8 mouse cellular contexts compared by ENCODE assay signal in the genomic region with DNA sequence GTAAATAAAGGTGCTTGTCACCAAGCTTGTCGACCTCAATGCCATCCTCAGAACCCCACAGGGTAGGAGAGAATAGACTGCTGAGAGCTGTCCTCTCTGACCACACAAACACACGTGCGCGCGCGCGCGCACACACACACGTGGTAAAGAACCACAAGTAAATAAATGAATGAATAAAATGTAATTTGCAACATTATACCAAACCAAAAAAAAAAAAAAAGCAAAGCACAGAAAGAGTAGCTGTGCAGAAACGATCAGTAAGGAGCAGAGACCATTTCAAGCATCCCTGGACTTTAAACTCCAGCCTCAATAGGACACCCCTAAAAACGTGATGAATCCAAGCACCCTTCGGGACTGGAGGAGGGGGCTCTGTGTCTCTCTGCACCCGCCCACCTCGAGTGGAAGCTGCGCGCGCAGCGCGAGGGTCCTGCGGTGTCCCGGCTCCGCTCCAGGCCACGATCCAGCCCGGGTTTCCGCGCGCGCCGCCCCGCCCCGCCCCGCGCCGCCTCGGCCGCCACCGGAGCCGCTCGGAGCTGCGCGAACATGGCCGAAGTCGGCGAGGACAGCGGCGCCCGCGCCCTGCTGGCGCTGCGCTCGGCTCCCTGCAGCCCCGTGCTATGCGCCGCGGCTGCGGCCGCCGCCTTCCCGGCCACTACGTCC. TPM values are rescaled to one million over a fixed set of nuclear protein-coding genes. Genes with fewer than 3 reads are reported as not detected.
DNase-seq lines count a peak whose midpoint lies in the region; ATAC-seq and TF ChIP-seq lines count a peak whose summit lies in the region.

Gene Foxk1 (plus strand): TSS at position 517 of the 660 bp plus-strand sequence.

- peak within 1 kb of the TSS; percentile 92 for H3K4me3 ChIP-seq in E14TG2a.4 (replicated peaks; ENCODE audit: low read length)
- peak within 1 kb of the TSS; percentile 89 for H3K4me3 ChIP-seq in forebrain, embryonic 12.5 days (replicated peaks)
- peak within 1 kb of the TSS; percentile 99 for H3K4me3 ChIP-seq in heart, embryonic 16.5 days (ENCODE audit: low read length)
- H3K4me3 ChIP-seq in liver, embryonic 13.5 days (replicated peaks): peak within 1 kb of the TSS; percentile 94
- H3K4me3 ChIP-seq in stomach, embryonic 14.5 days (ENCODE audit: low read depth, low read length): peak within 1 kb of the TSS; percentile 92

- ATAC-seq in forebrain, embryonic 12.5 days (ENCODE audit: low FRiP score): peak; percentile 94
- peak; percentile 86 for ATAC-seq in heart, embryonic 16.5 days (replicated peaks; ENCODE audit: extremely low read depth, insufficient read depth, low FRiP score)
- peak; percentile 90 for ATAC-seq in liver, embryonic 13.5 days (ENCODE audit: low read depth)
- peak; percentile 89 for ATAC-seq in stomach, embryonic 14.5 days (ENCODE audit: insufficient number of reproducible peaks, insufficient read depth, low FRiP score, low read depth)

- peaks cover 33% of the 10 kb centered on the region for H3K36me3 ChIP-seq in E14TG2a.4 (ENCODE audit: insufficient read depth, low read length)
- H3K36me3 ChIP-seq in forebrain, embryonic 12.5 days (replicated peaks): 0 out of 2 replicates have a peak, but pooled peaks cover under 1% of the 10 kb centered on the region
- H3K36me3 ChIP-seq in heart, embryonic 16.5 days (ENCODE audit: control insufficient read depth, insufficient read depth): no peaks in the 10 kb centered on the region
- H3K36me3 ChIP-seq in liver, embryonic 13.5 days: peaks cover 4% of the 10 kb centered on the region; the same call in 1 of the 2 replicates
- no peaks in the 10 kb centered on the region for H3K36me3 ChIP-seq in stomach, embryonic 14.5 days (ENCODE audit: control insufficient read depth, insufficient read depth, low read length)

- no peaks in the 10 kb centered on the region for H3K9me3 ChIP-seq in E14TG2a.4 (ENCODE audit: low read length)
- no peaks in the 10 kb centered on the region for H3K9me3 ChIP-seq in forebrain, embryonic 12.5 days
- H3K9me3 ChIP-seq in heart, embryonic 16.5 days (replicated peaks; ENCODE audit: control insufficient read depth, low read length): no peaks in the 10 kb centered on the region
- H3K9me3 ChIP-seq in liver, embryonic 13.5 days (replicated peaks): no peaks in the 10 kb centered on the region
- no peaks in the 10 kb centered on the region for H3K9me3 ChIP-seq in stomach, embryonic 14.5 days (ENCODE audit: control insufficient read depth, low read depth, low read length)

- H3K4me1 ChIP-seq in E14TG2a.4 (replicated peaks; ENCODE audit: low read depth, low read length): peaks cover 59% of the 10 kb centered on the region
- H3K4me1 ChIP-seq in forebrain, embryonic 12.5 days: peaks cover 47% of the 10 kb centered on the region
- peaks cover 31% of the 10 kb centered on the region for H3K4me1 ChIP-seq in heart, embryonic 16.5 days (ENCODE audit: control insufficient read depth, insufficient read depth, low read length)
- peaks cover 60% of the 10 kb centered on the region for H3K4me1 ChIP-seq in liver, embryonic 13.5 days (replicated peaks)
- H3K4me1 ChIP-seq in stomach, embryonic 14.5 days (ENCODE audit: control insufficient read depth, insufficient read depth, low read length): peaks cover 40% of the 10 kb centered on the region

- H3K27ac ChIP-seq in forebrain, embryonic 12.5 days: peak within 1 kb of the TSS; percentile 84
- peak within 1 kb of the TSS; percentile 89 for H3K27ac ChIP-seq in heart, embryonic 16.5 days (ENCODE audit: low read length)
- H3K27ac ChIP-seq in liver, embryonic 13.5 days: peak within 1 kb of the TSS; percentile 88
- H3K27ac ChIP-seq in stomach, embryonic 14.5 days (ENCODE audit: low read length): peak within 1 kb of the TSS; percentile 55

- no peak for TF ChIP-seq CTCF in E14TG2a.4 (conservative IDR thresholded peaks at IDR 0.05; ENCODE audit: low read length)

- peak within 1 kb of the TSS; percentile 97 for H3K4me2 ChIP-seq in forebrain, embryonic 12.5 days
- H3K4me2 ChIP-seq in heart, embryonic 16.5 days (ENCODE audit: low read depth, low read length): peak within 1 kb of the TSS; percentile 94
- peak within 1 kb of the TSS; percentile 95 for H3K4me2 ChIP-seq in liver, embryonic 13.5 days
- peak within 1 kb of the TSS; percentile 91 for H3K4me2 ChIP-seq in stomach, embryonic 14.5 days (replicated peaks; ENCODE audit: low read depth, low read length)

- H3K27me3 ChIP-seq in E14TG2a.4 (ENCODE audit: insufficient read depth, low read length): peaks cover 21% of the 10 kb centered on the region
- no peaks in the 10 kb centered on the region for H3K27me3 ChIP-seq in forebrain, embryonic 12.5 days
- no peaks in the 10 kb centered on the region for H3K27me3 ChIP-seq in heart, embryonic 16.5 days (ENCODE audit: control insufficient read depth, insufficient read depth, low read length)
- no peaks in the 10 kb centered on the region for H3K27me3 ChIP-seq in liver, embryonic 13.5 days
- H3K27me3 ChIP-seq in stomach, embryonic 14.5 days (ENCODE audit: control insufficient read depth, insufficient read depth, low read length): no peaks in the 10 kb centered on the region

- H3K9ac ChIP-seq in forebrain, embryonic 12.5 days: peak within 1 kb of the TSS; percentile 93
- peak within 1 kb of the TSS; percentile 97 for H3K9ac ChIP-seq in heart, embryonic 16.5 days (ENCODE audit: low read length)
- peak within 1 kb of the TSS; percentile 95 for H3K9ac ChIP-seq in liver, embryonic 13.5 days
- H3K9ac ChIP-seq in stomach, embryonic 14.5 days (replicated peaks; ENCODE audit: low read depth, low read length): peak within 1 kb of the TSS; percentile 93

- under 1% methylated on average over 43 of the region's 60 CpGs for WGBS in forebrain, embryonic 12.5 days
- under 1% methylated on average over 51 of the region's 60 CpGs for WGBS in heart, embryonic 16.5 days
- under 1% methylated on average over 58 of the region's 60 CpGs for WGBS in liver, embryonic 13.5 days (ENCODE audit: insufficient replicate concordance)
- under 1% methylated on average over 56 of the region's 60 CpGs for WGBS in stomach, embryonic 14.5 days

- peak; percentile 54 for DNase-seq in c-Kit-positive CD71-positive TER-119-negative erythroid progenitor cells, embryonic 14.5 days (ENCODE audit: low read depth)
- DNase-seq in kidney, postnatal 25 days: peak; percentile 91 to 93
- DNase-seq in liver, embryonic 13.5 days: peak; percentile 80
- DNase-seq in natural killer cell, adult 2 months (ENCODE audit: low spot score in 2 of 2): peak; percentile 75 to 83

RNA-seq across cellular contexts. Expression of gene Foxk1, which starts in this region (rescaled TPM):
- polyA plus RNA-seq in forebrain, embryonic 12.5 days (2016; fragmentation: Nextera tagmentation; extraction: Ambion mirVana): 5.2 and 5.9 TPM in 2 replicates
- polyA plus RNA-seq in heart, embryonic 16.5 days (2015; fragmentation: Nextera tagmentation; extraction: Ambion mirVana): 2.5 and 4.7 TPM in 2 replicates
- 1.7 and 1.8 TPM in 2 replicates for polyA plus RNA-seq in liver, embryonic 13.5 days (2015; fragmentation: Nextera tagmentation; extraction: Ambion mirVana)
- 3.9 and 4.1 TPM in 2 replicates for polyA plus RNA-seq in stomach, embryonic 14.5 days (2014; fragmentation: Nextera tagmentation; extraction: Ambion mirVana)

Comparison
In these comparisons a context has a peak if more than half of its experiments do, and no peak if none do; other contexts are left out.
1. Peak in every context shown above with its lines: DNase-seq, ATAC-seq, H3K4me3 ChIP-seq and H3K27ac ChIP-seq.